Mouse (Mus musculus) bone marrow, adult 2 months (tissue): ENCODE measurements around the gene Sec61a2.

Source experiments
- CTCF ChIP-seq: fragments of 200-500 bp; IDR thresholded peaks from 2 replicates; pipeline ENCODE4 v1.5.1; 2011; ENCODE audit warnings: low read length, control low read depth; ENCODE audit not compliant: control insufficient read depth, insufficient read depth
- POLR2A ChIP-seq: fragments of 200-500 bp; IDR thresholded peaks from 2 replicates; pipeline ENCODE4 v1.6.1; 2011; ENCODE audit warnings: low read depth, mild to moderate bottlenecking, control low read depth, low read length, borderline replicate concordance; ENCODE audit not compliant: control insufficient read depth

DNA sequence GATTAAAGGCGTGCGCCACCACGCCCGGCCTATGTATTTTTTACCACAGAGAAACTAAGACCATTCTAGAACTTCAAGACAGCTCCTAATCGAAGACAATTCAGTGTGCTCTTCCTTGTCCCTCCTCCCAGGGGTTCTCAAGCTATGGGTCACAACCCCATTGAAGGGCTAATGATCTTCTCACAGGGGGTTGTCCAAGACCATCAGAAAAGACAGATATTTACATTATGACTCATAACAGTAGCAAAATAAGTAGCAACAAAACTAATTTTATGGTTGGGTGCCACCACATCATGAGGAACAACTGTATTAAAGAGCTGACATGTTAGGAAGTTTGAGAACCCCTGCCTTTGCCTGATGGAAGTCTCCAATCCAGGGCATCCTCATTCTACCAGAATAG lies 36.7 kb upstream of the Sec61a2 start:
- TF ChIP-seq CTCF (no peak), POLR2A (no peak)
